Mouse (Mus musculus) heart, adult 9 months (tissue): ENCODE results near the gene 2510002D24Rik.

Experiments used
- DNase-seq, 2 experiments: peaks; one replicate each; pipeline ENCODE4 v3.0.0; 2022; ENCODE audit warnings: low spot score in 2 of 2

The 2510002D24Rik gene

DNA sequence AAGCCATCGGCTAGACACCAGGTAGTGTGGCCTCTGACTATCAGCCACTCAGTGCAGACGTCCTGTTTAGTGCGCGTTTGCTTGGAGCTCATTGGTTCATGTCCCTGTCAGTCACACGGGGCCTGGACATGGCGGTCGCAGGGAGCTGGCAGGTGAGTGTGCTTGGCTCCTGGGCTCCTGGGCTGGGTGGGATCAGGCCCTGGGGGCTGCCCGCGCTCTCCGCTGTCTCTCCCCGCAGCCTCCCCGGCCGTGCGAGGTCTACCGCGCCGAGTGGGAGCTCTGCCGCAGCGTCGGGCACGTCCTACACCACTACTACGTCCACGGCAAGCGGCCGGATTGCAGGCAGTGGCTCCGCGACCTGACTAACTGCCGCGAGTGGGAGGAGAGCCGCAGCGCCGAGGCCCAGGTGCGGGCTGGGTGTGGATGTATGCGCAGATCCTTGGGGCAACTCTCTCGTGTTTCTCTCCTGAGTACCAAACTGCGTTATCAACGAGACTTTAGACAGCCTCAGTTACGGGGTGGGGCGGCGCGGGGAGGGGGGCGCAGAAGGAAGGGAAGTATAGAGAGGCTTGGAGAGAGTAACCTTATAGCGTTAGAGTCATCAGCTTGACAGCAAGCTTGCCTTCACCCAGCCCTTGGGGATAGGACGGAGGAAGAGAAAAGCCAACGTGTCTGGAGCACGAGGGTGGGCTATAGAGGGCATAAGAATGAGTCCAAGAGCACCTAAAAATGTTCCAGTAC is at the start of gene 2510002D24Rik, which contains the start of gene Gm28539:
2510002D24Rik (plus strand) TSS at position 111 of the 741 bp plus-strand sequence.
Gm28539 (plus strand) TSS at position 117 of the 741 bp plus-strand sequence.
- DNase-seq, result peak; percentile 93 to 96

DNA sequence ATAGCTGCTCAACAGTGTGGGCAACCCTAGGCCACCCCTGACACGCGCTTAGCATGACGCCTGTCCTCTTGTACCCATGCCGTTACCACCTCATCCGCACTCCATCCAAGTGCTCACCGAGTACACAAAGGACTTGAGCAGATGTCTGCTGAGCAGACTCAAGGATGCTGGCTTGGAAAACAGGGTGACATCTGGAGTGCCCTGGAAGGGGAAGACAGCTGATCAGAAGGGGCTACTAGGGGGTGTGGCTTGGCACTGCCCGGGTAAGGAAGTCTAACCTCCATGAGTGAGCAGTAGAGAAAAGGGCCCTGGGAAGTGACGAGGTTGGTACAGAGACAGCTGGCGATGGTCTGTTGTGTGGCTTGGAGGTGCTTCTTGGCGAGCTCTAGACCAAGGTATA is 49.7 kb upstream of the 2510002D24Rik start:
- DNase-seq, result no peak

DNA sequence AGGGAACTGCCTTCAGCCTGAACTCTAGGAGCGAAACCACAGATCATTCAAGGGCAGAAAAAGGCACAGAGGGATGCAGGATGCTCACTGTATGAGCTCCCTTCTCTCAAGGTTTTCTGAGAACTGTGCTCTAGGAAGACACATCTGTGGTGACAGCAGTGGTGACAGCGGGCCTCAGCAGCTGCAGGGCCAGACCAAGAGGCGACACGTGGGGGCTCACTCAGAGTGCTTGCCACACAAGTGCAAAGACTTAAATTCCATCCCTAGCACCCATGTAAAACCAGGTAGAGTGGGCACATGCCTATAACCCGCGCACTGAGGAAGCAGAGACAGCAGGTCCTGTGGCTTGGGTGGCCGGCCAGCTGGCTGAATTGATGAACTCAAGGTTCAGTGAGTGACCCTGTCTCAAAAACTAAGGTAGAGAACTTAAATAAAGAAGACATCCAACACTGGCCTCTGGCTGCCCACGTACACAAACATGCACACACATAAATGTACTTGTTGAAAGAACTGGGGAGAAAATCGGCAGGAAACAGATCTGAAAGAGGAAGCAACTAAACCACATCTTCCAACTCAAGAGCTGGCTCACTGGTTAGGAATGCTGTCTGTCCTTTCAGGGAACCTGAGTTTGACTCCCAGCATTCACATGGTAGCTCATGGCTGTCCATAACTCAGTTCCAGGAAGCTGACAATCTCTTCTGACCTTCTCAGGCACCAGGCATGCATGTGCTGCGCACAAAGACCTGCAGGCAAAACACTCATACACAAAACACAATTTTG is 47.6 kb upstream of the 2510002D24Rik start:
- no peak for DNase-seq

DNA sequence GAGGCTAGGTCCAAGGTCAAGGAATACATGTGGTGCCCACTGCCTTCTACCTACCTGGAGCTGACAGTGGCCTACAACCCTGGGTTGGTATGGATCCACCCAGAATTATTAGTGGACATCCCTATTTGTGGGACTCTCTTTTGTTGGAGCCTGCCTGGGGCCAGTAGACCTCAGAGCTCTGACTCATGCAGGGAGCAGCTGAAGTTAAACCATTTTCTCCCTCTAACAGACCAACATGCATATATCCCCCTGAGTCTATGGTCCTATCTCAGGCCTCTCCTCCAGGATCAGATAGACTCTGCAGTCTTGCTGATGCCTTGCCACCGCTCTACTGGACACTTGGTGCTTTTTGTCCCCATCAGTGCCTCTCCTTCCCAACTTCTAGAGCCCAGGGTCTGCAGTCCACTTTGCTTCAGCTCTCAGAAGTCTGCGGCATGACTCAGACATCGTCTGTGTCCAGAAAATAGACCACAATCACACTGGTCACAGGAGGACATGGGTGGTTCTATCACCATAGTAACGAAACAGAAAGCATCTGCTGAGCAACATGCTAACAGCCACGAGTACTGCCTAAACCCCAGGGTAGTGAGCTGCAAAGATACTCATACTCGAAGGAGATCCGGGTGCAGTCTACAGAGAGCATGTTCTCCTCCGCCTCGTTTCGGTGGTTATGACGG is 41.0 kb upstream of the 2510002D24Rik start:
- DNase-seq, result peak in 1 of 2 experiments; percentile 8

DNA sequence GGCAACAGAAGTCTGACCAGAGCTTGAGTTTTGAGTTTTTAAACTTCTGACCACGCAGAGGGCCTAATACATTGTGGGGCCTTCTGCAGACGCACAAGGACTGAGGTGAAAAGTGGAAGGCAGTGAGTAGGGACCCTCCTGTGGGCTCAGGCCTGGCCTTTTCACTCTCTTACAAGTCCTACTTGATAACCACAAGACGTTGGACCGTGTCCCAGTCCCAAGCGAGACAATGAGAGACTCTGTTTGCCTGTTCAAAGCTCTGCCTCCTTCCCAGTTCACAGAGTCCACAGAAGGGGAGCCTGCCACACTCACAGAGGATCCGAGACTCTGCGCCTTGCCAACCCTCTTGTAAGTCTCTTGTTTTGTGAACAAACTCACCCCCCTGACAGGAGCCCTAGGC is 39.7 kb upstream of the 2510002D24Rik start:
- DNase-seq, result no peak

DNA sequence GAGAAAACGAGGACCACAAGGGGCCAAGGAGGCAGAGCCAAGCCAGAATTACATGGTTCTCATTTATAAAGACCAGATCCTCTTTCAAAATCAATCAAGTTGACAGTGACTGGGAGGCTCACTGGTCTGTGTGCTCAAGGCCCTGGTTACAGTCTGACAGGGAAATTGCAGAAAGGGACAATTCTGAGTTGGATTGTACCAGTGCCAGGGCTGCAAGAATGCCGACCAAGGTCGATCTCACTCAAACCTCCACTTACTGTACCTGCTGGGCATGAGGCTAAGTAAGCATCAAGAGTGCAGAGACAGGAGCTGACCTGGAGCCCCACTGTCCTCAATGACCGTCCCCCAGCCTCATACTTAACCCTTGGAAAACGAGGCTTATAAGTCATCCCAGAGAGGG is 38.2 kb upstream of the 2510002D24Rik start:
- DNase-seq, result no peak

DNA sequence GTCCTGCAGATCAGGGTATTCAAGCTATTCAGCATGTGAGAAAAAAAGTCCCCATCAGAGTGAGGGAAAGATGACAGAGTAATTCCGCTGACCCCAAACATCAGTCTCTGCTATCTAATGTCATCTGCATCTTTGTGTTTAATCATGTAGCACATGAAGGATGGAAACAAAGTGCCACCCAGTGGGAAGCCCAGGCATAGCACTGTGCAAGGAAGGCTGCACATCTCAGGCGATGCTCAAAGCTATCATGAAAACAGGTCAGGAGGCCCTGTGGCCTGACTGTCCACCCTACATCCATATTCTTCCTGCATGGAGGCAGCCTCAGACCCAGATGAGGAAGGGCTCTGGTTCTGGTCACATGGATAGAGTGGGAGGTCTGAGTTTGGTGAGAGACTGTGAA is 37.5 kb upstream of the 2510002D24Rik start:
- DNase-seq, result peak in 1 of 2 experiments; percentile 27

DNA sequence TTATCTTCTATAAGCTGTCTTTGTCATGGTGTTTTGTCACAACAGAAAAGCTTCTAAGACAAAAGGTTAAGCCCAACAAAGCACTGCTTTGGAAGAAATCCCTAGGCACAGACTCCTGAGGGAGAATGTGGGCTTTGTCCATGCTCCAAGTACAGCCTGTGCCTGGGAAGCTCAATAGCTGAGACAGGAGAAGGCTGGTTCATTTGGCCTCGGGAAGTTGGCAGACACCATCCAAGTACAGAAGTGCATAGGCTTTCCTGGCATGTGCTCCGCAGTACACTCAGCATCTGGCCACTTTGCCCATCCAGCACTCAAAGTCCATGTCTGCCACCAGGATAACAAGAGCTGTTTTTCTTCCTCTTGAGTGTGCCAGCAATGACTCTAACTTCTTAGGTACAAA is 30.6 kb upstream of the 2510002D24Rik start:
- DNase-seq, result no peak

DNA sequence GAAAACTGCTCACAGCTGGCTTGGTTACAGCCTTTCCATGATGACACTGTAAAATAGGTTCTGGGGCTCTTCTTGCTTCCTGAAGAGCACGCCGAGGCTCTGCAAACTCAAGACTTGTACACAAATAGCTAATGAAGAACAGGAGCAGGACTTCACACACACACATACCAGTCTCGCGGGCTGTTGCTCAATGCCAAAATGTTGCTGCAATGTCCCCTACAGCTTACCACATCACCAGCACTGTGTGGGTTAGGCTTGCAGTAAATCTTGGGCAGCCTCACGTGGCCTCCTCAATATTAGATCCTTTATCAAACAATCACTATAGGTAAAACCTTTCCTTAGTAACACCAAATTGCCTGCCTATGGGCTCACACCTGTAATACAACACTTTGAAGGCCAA is 27.4 kb upstream of the 2510002D24Rik start:
- DNase-seq, result no peak

DNA sequence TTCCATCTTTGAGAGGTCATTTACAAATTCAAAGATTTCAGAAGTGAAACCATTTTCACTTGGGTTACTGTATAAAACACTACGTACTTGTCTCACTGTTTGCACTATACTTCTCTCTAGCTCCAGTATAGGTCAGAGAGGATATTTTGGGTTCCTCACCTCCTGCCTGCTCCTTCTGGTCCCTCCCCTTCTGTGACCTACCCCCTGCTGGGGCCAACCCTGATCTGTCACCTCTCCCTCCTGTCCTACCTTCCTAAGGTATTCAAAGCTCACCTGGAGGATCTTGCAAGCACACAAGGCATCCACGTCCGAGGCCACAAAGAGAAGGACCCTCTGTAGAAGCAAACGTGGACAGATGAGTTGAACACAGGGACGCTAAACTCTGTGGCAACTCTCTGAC is 25.3 kb upstream of the 2510002D24Rik start:
- DNase-seq, result no peak

DNA sequence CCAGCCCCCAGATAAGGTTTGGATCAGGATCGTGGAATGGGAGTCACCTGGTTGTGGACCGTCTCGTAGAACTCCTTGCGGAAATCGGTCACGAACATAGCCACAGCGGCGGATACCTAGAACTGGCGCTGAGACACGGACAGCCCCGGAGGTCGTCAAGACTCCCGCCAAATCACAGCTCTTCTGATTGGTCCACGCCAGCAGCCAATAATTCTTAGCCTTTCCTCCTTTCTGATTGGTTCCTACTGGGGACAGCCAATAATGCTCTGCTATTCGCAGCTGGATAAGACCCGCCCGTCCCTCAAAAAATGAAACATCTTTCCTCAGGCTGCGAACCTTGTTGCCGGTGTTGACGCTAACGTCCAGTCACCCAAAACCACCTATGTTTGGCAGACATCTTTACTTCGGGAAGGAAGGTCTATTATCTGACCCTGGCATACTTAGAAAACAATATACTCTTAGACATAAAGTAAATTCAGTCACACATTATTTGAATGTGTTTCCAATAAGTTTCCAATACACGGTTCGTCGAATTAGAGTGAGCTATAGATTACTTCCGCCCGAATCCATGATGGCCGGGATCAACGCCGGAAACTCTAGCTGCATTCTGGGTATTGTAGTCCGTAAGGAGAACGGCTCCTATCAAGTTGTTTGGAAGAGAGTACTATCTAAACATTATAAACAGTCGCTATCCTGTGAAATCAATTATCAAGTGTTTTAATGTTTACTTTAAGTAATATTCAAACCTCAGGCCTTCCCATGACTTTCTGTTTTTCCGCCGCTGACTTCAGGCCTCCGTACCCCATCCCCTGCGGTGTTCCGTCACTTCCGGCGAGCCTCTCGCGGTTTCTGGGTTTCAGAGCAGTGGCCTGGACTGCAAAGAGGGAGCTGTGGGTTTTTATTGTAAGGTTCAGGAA is 24.7 kb upstream of the 2510002D24Rik start, which contains the start of the genes Ufd1 and Cdc45:
Ufd1 (plus strand) TSS at position 312 of the 917 bp plus-strand sequence.
Cdc45 (minus strand) TSS at position 520 of the 917 bp plus-strand sequence.
- peak; percentile 94 to 97 for DNase-seq

DNA sequence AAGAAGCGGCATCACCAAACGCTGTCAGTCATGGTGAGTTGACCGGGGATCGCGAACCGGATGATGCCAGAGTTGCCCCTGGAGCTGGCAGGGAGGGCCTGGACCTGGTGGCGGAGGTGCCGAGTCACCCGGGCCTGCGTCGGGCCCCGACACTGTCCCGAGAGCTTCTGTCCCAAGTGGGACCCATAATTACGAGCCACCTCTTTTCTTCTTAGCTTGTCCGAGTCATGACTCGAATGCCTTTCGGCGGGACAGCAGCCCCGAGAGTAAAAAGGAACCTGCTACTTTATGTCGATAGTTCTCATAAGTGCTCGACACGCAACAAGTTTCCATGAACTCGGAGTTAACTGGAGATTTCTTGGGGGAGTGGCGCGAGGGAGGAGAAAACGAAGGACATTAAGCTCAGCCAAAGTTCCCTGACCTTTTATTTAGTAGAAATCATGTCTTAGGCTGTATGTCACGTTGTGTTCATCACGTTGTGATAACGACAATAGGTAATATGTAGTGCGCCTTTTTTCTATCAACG is 23.9 kb upstream of the 2510002D24Rik start:
- no peak for DNase-seq

DNA sequence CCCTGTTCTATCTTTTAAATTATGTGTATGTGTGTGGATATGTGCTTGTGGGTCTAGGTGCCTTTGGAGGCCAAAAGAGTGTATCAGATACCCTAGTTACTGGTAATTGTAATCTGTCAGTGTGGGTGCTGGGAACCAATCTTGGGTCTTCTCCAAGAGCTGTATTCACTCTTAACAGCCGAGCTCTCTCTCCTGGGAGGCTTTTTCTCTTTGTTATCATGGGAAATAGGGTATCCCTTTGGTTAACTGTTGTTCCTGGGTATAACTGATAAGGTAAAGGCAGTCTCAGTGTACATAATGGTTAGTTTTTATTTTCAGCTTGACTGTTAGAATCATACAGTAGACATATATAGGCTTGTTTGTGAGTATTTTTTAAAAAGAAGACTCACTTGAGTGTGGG is 14.0 kb upstream of the 2510002D24Rik start:
- no peak for DNase-seq

DNA sequence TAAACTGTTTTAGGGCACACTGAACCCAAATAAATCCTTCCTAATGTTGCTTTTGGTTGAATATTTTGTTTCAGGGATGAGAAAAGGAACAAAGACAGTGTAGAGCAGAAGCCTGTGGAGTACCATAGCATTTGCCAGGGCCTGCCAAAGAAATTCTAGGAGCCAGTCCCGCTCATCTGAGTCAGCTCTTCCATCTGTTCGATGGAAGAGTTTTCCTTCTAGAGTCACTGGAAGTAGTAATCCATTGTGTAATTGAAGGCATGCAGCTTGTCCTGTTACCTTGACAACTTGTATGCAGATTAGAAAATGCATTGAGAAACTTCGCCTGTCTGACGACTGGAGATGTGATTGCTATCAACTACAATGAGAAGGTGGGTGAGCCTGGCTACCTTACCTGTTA is 13.5 kb upstream of the 2510002D24Rik start:
- no peak for DNase-seq

DNA sequence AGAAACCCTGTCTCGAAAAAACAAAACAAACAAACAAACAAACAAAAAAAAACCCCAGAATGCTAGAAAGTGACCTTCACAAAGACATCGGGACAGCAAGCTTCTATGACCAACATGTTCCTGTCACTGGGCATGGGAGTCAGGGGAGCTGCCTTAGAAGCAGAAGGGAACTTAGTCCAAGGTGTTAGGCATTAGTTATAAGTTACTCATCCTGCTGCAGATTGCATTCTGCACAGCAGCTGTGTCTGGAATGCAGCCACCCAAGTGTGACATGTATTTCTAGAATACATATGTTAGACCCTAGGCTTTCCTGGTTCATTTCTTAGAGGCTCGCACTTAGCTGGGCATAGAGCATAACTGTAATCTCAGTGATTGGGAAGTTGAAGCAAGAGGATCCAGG is 7.7 kb upstream of the 2510002D24Rik start:
- DNase-seq, result no peak

DNA sequence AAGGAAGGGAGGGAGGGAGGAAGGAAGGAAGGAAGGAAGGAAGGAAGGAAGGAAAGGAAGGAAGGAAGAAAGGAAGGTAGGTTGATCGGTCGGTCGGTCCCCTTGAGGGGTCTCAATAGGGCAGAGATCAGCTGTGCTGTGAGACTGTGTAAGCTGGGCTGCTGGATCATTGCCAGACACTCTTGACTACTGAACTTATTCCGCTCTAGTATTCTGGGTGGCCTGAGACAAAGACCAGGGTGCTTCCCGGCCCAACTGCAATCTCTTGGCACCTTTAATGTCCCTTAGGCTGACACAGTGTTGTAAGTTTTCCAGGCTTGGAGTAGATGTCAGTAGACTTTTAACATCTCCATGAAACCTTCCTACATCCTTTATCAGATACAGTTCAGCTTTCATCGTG is 7.3 kb upstream of the 2510002D24Rik start:
- no peak for DNase-seq

DNA sequence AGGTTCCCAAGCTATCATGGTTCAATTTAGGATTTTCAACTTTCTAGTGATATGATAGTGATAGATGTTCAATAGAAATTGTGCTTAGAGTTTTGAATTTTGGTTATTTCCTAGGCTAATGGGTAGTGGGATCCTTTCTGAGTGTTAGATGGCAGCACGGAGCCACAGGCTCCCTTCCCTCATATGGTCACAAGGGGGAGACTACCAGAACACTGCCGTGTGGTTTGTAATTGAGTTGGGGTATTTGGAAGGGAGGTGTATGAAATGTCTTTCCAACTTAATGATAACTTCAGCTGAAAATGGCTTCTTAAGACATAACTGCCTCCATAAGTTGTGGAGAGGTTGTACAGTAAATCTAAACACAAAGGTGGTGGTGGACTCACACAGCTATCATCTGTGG is 2.9 kb upstream of the 2510002D24Rik start:
- DNase-seq, result no peak

DNA sequence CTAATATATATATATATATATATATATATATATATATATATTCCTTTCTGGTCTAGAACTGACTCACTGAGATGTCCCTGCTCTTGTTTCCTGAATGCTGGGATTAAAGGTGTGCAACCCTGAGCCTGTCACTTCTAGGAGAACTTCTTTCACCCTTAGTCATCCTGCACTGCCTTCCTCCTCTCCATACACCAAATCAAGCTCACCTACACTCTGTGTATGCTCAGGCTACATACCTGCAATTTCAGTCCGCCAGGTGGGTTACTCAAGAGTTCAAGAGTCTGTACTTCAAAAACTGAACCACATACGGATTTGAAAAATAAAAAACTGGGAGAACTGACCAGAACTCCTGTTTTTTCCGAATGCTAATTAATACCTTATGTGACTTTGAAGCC is 308 bp upstream of the 2510002D24Rik start:
- no peak for DNase-seq

DNA sequence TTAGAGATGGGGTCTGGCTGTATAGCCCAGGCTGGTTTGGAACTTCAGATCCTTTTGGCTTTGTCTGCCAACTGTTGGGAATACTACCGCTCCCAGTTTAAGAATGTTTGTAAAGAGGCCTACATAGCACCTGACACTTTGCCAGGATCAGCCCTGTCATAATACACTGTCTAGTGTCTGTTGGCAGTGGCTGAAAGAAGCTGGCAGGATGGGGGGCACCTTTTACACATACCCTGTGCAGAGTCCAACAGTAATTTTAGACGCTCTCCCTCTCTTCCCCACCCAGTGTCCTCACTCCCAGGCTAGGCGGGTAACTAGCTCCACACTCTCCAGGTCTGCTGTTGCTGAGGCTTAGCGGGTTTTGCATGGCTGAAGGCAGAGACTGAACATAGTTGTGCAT is 2.0 kb downstream of the 2510002D24Rik start:
- DNase-seq, result peak; percentile 14 to 36

DNA sequence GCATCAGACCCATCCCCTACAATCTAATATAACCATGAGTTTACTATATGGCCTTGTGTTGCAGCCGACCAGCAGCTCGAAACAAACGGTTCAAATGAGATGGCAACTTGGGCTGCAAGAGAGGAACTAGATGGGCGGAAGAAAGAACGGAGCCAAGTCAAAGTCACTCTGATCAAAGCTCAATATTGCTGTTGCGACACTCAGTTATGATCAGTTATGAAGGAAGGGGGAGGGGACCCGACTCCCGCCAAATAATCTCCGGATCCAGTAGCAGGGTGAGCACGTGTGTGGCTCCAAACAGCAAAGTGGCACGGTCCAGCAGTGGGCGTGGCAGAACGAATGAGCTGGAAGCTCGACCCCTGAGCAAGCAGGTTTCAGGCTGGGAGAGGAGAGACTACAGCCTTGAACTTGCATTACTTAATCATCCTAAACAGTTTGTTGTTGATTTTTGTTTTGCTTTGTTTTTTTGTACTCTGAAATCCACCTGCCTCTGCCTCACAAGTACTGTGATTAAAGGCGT is 10.0 kb downstream of the 2510002D24Rik start:
- DNase-seq, result no peak
